Mouse (Mus musculus) brain, embryonic 14.5 days (tissue): ENCODE measurements at regions not wholly inside any gene's neighbourhood (a gene's known extent, or its start where the extent isn't known, plus 50 kb on each side); places are given as distances from the start of the nearest gene placed in this dataset.
A peak's percentile ranks its signal among the peaks of the same experiment; 100 is the strongest.

Experiments used
- DNase-seq: peaks from one replicate; pipeline ENCODE4 v3.0.0-alpha.2; 2011; ENCODE audit warnings: low read depth
- CTCF ChIP-seq: fragments of 200-500 bp; IDR thresholded peaks from 2 replicates; pipeline ENCODE4 v1.5.1; 2012; ENCODE audit warnings: inconsistent platforms, mild to moderate bottlenecking, moderate library complexity, borderline replicate concordance; ENCODE audit not compliant: insufficient read depth, insufficient read length; ENCODE audit errors: extremely low read depth
- POLR2A ChIP-seq: fragments of 200-500 bp; IDR thresholded peaks from 2 replicates; pipeline ENCODE4 v1.6.1; 2012; ENCODE audit warnings: mild to moderate bottlenecking, inconsistent platforms, borderline replicate concordance; ENCODE audit not compliant: poor library complexity, insufficient read depth, insufficient read length, severe bottlenecking; ENCODE audit errors: extremely low read depth

- TF ChIP-seq CTCF (no peak), POLR2A (no peak)
- no peak for DNase-seq
Measured at GRCm38 (mm10) chr6:50784381-50784780, 130.1 kb upstream of the Npvf start.

DNA sequence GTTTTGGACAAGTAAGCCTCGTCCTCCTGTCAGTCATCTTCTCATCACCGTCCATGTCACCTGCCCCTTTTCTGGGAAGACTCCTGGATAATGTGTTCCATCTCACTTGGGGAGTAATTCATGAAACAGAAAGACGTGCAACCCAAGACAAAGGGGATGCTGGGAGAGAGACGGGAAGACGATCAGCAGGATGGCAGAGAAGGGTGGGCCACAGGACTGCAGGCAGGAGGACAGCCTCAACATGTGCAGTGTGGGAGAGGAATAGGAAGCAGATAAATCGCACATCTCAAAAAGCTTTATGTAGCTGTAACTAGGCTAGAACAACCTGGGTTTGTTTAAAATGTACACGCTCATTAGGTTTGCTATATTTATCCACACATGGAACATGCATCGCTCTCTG is 133.4 kb upstream of the Npvf start:
- DNase-seq: no peak
- TF ChIP-seq CTCF (no peak), POLR2A (no peak)

- TF ChIP-seq POLR2A: no peak
- TF ChIP-seq CTCF: no peak
- no peak for DNase-seq
Measured at GRCm38 (mm10) chr6:50799963-50800362, 145.7 kb upstream of the Npvf start.

DNA sequence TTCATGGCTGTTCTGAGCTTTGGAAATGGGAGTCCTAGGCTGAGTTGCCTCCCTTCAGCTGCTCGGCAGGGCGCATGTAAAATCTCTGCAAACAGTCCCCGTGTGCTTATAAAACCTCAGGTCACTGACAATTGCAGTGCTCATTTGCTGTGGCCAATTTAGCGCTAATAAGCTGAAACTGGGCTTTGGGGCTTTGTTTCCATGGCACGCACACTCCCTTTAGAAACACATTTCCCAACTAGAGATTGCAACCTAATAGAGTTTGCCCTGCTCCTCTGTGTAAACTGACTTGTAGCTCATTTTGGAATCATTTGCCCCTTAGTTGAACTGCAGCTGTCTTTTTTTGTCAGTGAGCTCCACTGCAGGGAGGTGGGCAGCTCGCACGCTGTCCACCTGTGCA is 148.7 kb upstream of the Npvf start:
- peak; percentile 76 for DNase-seq
- TF ChIP-seq CTCF (no peak), POLR2A (no peak)

GRCm38 (mm10) chr6:50804477-50805005 is 150.3 kb upstream of the Npvf start:
- no peak for DNase-seq
- TF ChIP-seq POLR2A: no peak

- peak; percentile 83 for DNase-seq
- TF ChIP-seq POLR2A (no peak), CTCF (peak; percentile 62)
Measured at GRCm38 (mm10) chr6:50806376-50807077, 152.3 kb upstream of the Npvf start.

GRCm38 (mm10) chr6:50807187-50808012 is 153.2 kb upstream of the Npvf start:
- DNase-seq: peak; percentile 72
- TF ChIP-seq POLR2A (no peak), CTCF (no peak)

- no peak for TF ChIP-seq POLR2A
- TF ChIP-seq CTCF: peak; percentile 77
- peak; percentile 79 for DNase-seq
Measured at GRCm38 (mm10) chr6:50808126-50808525, 153.9 kb upstream of the Npvf start.

GRCm38 (mm10) chr6:50808811-50809668 is 154.8 kb upstream of the Npvf start:
- DNase-seq: no peak
- TF ChIP-seq CTCF: no peak
- TF ChIP-seq POLR2A: no peak

DNA sequence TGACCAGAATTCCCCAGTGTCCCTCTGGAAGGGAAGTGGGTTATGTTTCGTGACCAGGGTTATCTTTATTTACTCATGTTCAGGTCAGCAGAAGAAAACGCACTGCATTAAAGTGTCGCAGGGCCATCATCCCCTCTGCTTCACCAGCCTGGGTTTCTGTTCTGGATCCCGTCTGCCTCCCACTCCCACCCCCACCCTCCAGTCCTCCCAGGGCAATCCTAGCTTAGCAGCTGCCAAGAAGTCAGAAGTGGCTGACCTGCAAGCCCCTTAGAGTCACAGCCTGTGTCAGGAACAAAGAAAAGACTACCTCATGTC is 155.4 kb upstream of the Npvf start:
- TF ChIP-seq CTCF: no peak
- no peak for TF ChIP-seq POLR2A
- DNase-seq: no peak

DNA sequence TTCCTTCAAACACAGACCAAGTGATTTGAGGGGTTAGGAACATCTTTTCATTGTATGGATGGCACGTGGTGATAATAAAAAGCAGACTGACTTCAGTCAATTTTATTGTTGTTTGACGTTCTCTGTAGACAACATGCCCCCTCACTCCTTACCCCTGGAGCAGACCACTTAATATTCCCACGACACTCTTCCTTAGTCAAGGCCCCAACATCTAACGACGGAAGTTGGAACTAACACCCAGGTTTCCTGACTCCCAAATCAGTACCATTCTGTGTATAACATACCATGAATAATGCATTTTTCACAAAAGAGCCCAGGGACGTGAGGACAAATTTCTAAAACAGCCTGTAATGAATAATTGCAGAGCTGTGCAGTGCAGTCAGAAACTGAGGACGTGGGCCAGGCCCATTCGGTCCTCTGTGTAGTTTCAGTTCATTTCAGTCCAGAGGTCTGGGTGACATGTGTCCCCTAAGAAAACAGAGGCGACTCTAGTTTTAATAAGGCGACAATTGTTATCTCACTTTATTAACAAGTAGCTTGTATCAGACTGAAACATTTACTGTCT is 160.8 kb upstream of the Npvf start:
- no peak for TF ChIP-seq CTCF
- TF ChIP-seq POLR2A: no peak
- peak; percentile 68 for DNase-seq

DNA sequence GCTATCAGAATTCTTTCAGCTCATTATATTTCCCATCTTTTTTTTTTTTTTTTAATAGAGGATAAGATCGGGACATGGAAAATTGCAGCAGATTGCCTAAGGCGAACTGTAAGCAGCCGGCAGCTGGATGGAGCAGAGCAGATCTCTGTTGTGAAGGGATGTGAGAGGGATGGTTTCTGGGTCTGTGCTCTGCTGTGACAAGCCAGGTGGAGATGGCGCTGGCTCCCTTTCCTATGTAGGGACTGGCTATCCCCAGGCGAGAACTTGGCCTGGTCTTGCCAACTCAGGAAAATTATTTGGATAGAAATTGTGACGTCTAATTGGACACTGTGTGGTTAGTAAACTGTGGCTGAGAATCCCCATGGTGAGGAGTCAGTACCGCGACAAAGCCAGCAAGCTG is 161.3 kb upstream of the Npvf start:
- TF ChIP-seq CTCF: no peak
- TF ChIP-seq POLR2A: no peak
- peak; percentile 79 for DNase-seq
